Mouse (Mus musculus) stomach, adult 2 months (tissue): ENCODE results near the gene Scn8a. TPM values are rescaled to one million over a fixed set of nuclear protein-coding genes. Genes with fewer than 3 reads are reported as not detected.

Source experiments
- polyA plus RNA-seq: library from polyadenylated mRNA; depleted of rRNA; stranded (reverse); fragments of >200 nt; gene quantifications from 2 replicates; pipeline ENCODE4 v1.2.3, GENCODE M21; 2012; rRNA removed

The Scn8a gene
- 0.08 and 0.09 TPM in 2 replicates for polyA plus RNA-seq

GRCm38 (mm10) chr15:100869558-100869957, at the start of gene Scn8a:
TSS of gene Scn8a (plus strand) at chr15:100869858.

GRCm38 (mm10) chr15:101047194-101047555, 177.5 kb downstream of the Scn8a start, which contains the start of gene Gm47841:
TSS of gene Gm47841 (minus strand) at chr15:101047397.

DNA sequence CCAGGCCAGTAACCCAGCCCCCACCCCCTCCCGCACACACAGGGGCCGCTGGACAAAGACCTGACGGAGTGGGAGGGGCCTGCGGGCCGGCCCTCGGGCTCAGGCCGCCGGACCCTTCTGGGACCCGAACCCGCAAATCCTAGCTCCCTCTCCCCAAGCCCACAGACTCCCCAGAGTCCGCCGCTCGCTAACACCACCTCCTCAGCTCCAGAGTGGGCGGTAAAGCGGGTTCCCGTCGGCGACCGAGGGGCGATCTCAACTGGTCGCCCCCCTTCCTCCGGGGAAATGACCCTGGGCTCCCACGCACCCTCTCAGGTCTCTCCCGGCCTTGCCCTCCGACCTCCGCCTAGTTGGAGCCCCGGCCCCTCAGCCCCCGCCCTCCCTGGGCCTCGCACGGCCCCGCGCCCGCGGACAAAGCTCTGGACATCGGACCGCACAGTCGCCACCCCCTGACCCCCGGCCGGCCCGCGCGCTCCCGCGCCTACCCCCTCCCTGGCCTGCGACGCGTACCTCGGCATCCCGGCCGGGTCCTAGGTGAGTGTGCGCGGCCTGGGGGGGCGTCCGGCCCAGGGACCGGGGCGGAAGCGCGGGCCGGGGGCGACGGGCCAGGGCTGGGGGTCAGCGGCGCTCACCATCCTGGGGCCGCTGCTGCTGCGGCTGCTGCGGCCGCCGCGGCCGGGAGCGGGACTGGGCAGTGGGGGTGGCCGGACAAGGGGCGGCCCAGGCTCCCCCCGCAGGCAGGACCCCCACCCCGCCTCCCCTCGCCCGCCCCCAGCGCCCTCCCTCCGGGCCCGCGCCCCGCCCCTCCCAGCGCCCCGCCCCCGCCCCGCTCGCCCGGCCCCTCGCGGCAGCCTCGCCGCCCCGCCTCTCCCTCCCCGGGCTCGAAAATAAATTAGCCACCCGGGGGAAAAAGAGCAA, 208.4 kb downstream of the Scn8a start, which contains the start of gene Fignl2:
Gene Fignl2 (minus strand): TSS at position 755 of the 918 bp plus-strand sequence.

Other genes starting within 250 kb of the Scn8a start
- gene Smagp, start 232.9 kb upstream of the Scn8a start, polyA plus RNA-seq = 142 and 308 TPM in 2 replicates
- 1.3 and 1.6 TPM in 2 replicates for gene Bin2, start 200.3 kb upstream of the Scn8a start, polyA plus RNA-seq
- 118 and 122 TPM in 2 replicates for gene Cela1, start 181.9 kb upstream of the Scn8a start, polyA plus RNA-seq
- gene Galnt6, start 140.5 kb upstream of the Scn8a start, polyA plus RNA-seq = 10.6 and 12.1 TPM in 2 replicates
- gene Slc4a8, start 108.1 kb upstream of the Scn8a start, polyA plus RNA-seq = 0.30 and 0.61 TPM in 2 replicates
- 0.13 and 0.22 TPM in 2 replicates for gene Gm47841, start 177.5 kb downstream of the Scn8a start, polyA plus RNA-seq
- gene Fignl2, start 208.7 kb downstream of the Scn8a start, polyA plus RNA-seq = 2.0 and 2.4 TPM in 2 replicates
- not detected in 2 replicates for gene Ankrd33, start 245.9 kb downstream of the Scn8a start, polyA plus RNA-seq